Mouse (Mus musculus) thymus, adult 2 months (tissue): Measurements from ENCODE around the gene Eef1a1.

Experiments used
- CTCF ChIP-seq: fragments of 200-500 bp; IDR thresholded peaks from 2 replicates; pipeline ENCODE4 v1.5.1; 2012; ENCODE audit warnings: mild to moderate bottlenecking, control low read depth, low read length, moderate library complexity, borderline replicate concordance; ENCODE audit not compliant: control insufficient read depth, poor library complexity, insufficient read depth; ENCODE audit errors: extremely low read depth
- POLR2A ChIP-seq: fragments of 200-500 bp; IDR thresholded peaks from 2 replicates; pipeline ENCODE4 v1.6.1; 2012; ENCODE audit warnings: mild to moderate bottlenecking, low read length, control low read depth, moderate library complexity; ENCODE audit not compliant: control insufficient read depth, poor library complexity, insufficient read depth; ENCODE audit errors: extremely low read depth

- TF ChIP-seq CTCF (no peak), POLR2A (no peak)
These were observed 60.0 kb downstream of the Eef1a1 start for GRCm38 (mm10) chr9:78428870-78429432.
